Mouse (Mus musculus) frontal cortex, postnatal 36 days (tissue): Measurements from ENCODE around the gene A930018P22Rik.
"Not testable (repeated sequence)": the region's sequence is repeated elsewhere in the genome, so short reads cannot be mapped to it uniquely, and the experiment has no call there.

ENCODE experiments used
- DNase-seq, 2 experiments: peaks; one replicate each; pipeline ENCODE4 v3.0.0; 2022; ENCODE audit warnings: low spot score in 2 of 2

A930018P22Rik gene

GRCm38 (mm10) chr2:104122505-104123378 is at the start of gene A930018P22Rik:
Gene A930018P22Rik (plus strand): TSS chr2:104122769.
- DNase-seq: peak; percentile 81 to 89

GRCm38 (mm10) chr2:104078285-104078684 is 44.3 kb upstream of the A930018P22Rik start:
- not testable (repeated sequence) for DNase-seq

- DNase-seq: not testable (repeated sequence)
Measured at GRCm38 (mm10) chr2:104081436-104082050, 41.0 kb upstream of the A930018P22Rik start.

- no peak for DNase-seq
Measured at GRCm38 (mm10) chr2:104082474-104082873, 40.1 kb upstream of the A930018P22Rik start.

GRCm38 (mm10) chr2:104084027-104084426 is 38.5 kb upstream of the A930018P22Rik start:
- DNase-seq: not testable (repeated sequence)

GRCm38 (mm10) chr2:104087562-104087961 is 35.0 kb upstream of the A930018P22Rik start:
- not testable (repeated sequence) for DNase-seq

GRCm38 (mm10) chr2:104093305-104093704 is 29.3 kb upstream of the A930018P22Rik start:
- DNase-seq: no peak

- DNase-seq: peak; percentile 32 to 33
Measured at GRCm38 (mm10) chr2:104095741-104096213, 26.8 kb upstream of the A930018P22Rik start, which contains the start of gene Cd59a. Gene Cd59a (plus strand): TSS chr2:104095801.

- DNase-seq: no peak
Measured at GRCm38 (mm10) chr2:104096256-104096655, 26.3 kb upstream of the A930018P22Rik start.

- not testable (repeated sequence) for DNase-seq
Measured at GRCm38 (mm10) chr2:104096796-104097195, 25.8 kb upstream of the A930018P22Rik start.

- not testable (repeated sequence) for DNase-seq
Measured at GRCm38 (mm10) chr2:104097396-104097795, 25.2 kb upstream of the A930018P22Rik start.

GRCm38 (mm10) chr2:104098529-104099230 is 23.9 kb upstream of the A930018P22Rik start:
- DNase-seq: no peak

- no peak for DNase-seq
Measured at GRCm38 (mm10) chr2:104099231-104099585, 23.4 kb upstream of the A930018P22Rik start.

GRCm38 (mm10) chr2:104099946-104100345 is 22.6 kb upstream of the A930018P22Rik start:
- DNase-seq: no peak

GRCm38 (mm10) chr2:104104800-104105199 is 17.8 kb upstream of the A930018P22Rik start:
- DNase-seq: no peak

GRCm38 (mm10) chr2:104109021-104109420 is 13.5 kb upstream of the A930018P22Rik start:
- DNase-seq: not testable (repeated sequence)

GRCm38 (mm10) chr2:104109528-104109927 is 13.0 kb upstream of the A930018P22Rik start:
- no peak for DNase-seq

GRCm38 (mm10) chr2:104110031-104110430 is 12.5 kb upstream of the A930018P22Rik start:
- no peak for DNase-seq

GRCm38 (mm10) chr2:104111170-104111797 is 11.3 kb upstream of the A930018P22Rik start:
- DNase-seq: not testable (repeated sequence)

GRCm38 (mm10) chr2:104113563-104113962 is 9.0 kb upstream of the A930018P22Rik start:
- DNase-seq: not testable (repeated sequence)

- DNase-seq: no peak
Measured at GRCm38 (mm10) chr2:104114898-104115297, 7.7 kb upstream of the A930018P22Rik start.
